14 mouse cellular contexts compared by ENCODE assay signal in genomic region chr13:15929890-15930289, GRCm38 (mm10).
DNase-seq lines count a peak whose midpoint lies in the region; ATAC-seq and TF ChIP-seq lines count a peak whose summit lies in the region.
"Had no signal": no experiment of that assay in that cellular context is flagged by ENCODE, and none has a peak within 500 bp of the region (broad histone marks: within the 10 kb centered on the region; RNA-seq: fewer than 3 reads in every experiment).

No protein-coding gene starts in this region.

- H3K36me3 ChIP-seq in liver, embryonic 11.5 days (ENCODE audit: control insufficient read depth, insufficient read depth, low read length) = no peaks in the 10 kb centered on the region
- no peaks in the 10 kb centered on the region for H3K36me3 ChIP-seq in forebrain, embryonic 15.5 days
- H3K36me3 ChIP-seq: kidney, embryonic 15.5 days; liver, embryonic 13.5 days had no signal

- no peak overlapping the region for H3K4me2 ChIP-seq in liver, embryonic 11.5 days
- no peak overlapping the region for H3K4me2 ChIP-seq in forebrain, embryonic 15.5 days (replicated peaks)
- H3K4me2 ChIP-seq: kidney, embryonic 15.5 days; liver, embryonic 13.5 days had no signal

- POLR2A ChIA-PET in Patski (lab: Charles Lee) = interaction anchor here (1.5 kb wide), 1 partner anchor 14 kb away, joined by 3 read pairs; no protein-coding TSS in a partner anchor

- no peaks in the 10 kb centered on the region for H3K27me3 ChIP-seq in liver, embryonic 11.5 days (replicated peaks; ENCODE audit: control insufficient read depth, insufficient read depth, low read length)
- no peaks in the 10 kb centered on the region for H3K27me3 ChIP-seq in Patski
- H3K27me3 ChIP-seq in forebrain, embryonic 15.5 days = no peaks in the 10 kb centered on the region
- H3K27me3 ChIP-seq: kidney, embryonic 15.5 days; liver, embryonic 13.5 days had no signal

- CTCF ChIA-PET in Patski (lab: Charles Lee) = interaction anchor here (0.7 to 1.5 kb wide), 4 partner anchors 10 to 122 kb away, joined by 3 to 4 read pairs (median 3); no protein-coding TSS in a partner anchor

- ATAC-seq in liver, embryonic 11.5 days (replicated peaks; ENCODE audit: low FRiP score) = no peak
- peak; percentile 98 for ATAC-seq in Patski
- ATAC-seq in granulocyte monocyte progenitor cell, adult 5-6 weeks (replicated peaks; ENCODE audit: poor library complexity, severe bottlenecking) = peak; percentile 88
- ATAC-seq in megakaryocyte progenitor cell, adult 5-6 weeks (replicated peaks; ENCODE audit: poor library complexity) = peak; percentile 91
- no peak for ATAC-seq in forebrain, embryonic 15.5 days (replicated peaks)

- H3K27ac ChIP-seq in liver, embryonic 11.5 days (ENCODE audit: low read depth, low read length) = no peak overlapping the region
- no peak overlapping the region for H3K27ac ChIP-seq in forebrain, embryonic 15.5 days (replicated peaks)
- H3K27ac ChIP-seq: kidney, embryonic 15.5 days; liver, embryonic 13.5 days had no signal

- in situ Hi-C loops in Patski (cut with MboI; ENCODE audit: low pct_unique_long_range_greater_than_20kb) = no loop called here

- no peak for TF ChIP-seq CTCF in Patski (IDR thresholded peaks at IDR 0.05)

- H3K9me3 ChIP-seq in liver, embryonic 11.5 days (ENCODE audit: control insufficient read depth, low read length) = no peaks in the 10 kb centered on the region
- no peaks in the 10 kb centered on the region for H3K9me3 ChIP-seq in forebrain, embryonic 15.5 days
- H3K9me3 ChIP-seq: kidney, embryonic 15.5 days; liver, embryonic 13.5 days had no signal

- WGBS in liver, embryonic 11.5 days = 64% methylated on average over 3 of the region's 3 CpGs
- WGBS in forebrain, embryonic 15.5 days = 91% methylated on average over 3 of the region's 3 CpGs

- H3K4me1 ChIP-seq in liver, embryonic 11.5 days (replicated peaks; ENCODE audit: control insufficient read depth, insufficient read depth, low read length) = no peaks in the 10 kb centered on the region
- no peaks in the 10 kb centered on the region for H3K4me1 ChIP-seq in forebrain, embryonic 15.5 days
- H3K4me1 ChIP-seq: kidney, embryonic 15.5 days; liver, embryonic 13.5 days had no signal

- no peak overlapping the region for H3K4me3 ChIP-seq in liver, embryonic 11.5 days (ENCODE audit: low read depth, low read length)
- H3K4me3 ChIP-seq in forebrain, embryonic 15.5 days = no peak overlapping the region
- H3K4me3 ChIP-seq: kidney, embryonic 15.5 days; liver, embryonic 13.5 days had no signal

- DNase-seq in liver (peak; percentile 5), Patski (ENCODE audit: low read depth, low spot score) (peak; percentile 67)
- no peak for DNase-seq in liver, embryonic 11.5 days (ENCODE audit: low spot score)
- DNase-seq in left cerebral cortex, postnatal 10 days (ENCODE audit: extremely low spot score in 1 of 2, low spot score in 2 of 2) = no peak
- no peak for DNase-seq in right cerebral cortex, postnatal 4 days
- DNase-seq: cerebellum, adult 18-20 months; embryo, embryonic 11 days; heart, postnatal 36 days; liver, embryonic 13.5 days; right cerebral cortex, postnatal 25 days had no signal

- no peak overlapping the region for H3K9ac ChIP-seq in liver, embryonic 11.5 days (ENCODE audit: low read depth, low read length)
- H3K9ac ChIP-seq in forebrain, embryonic 15.5 days (replicated peaks) = no peak overlapping the region
- H3K9ac ChIP-seq: kidney, embryonic 15.5 days; liver, embryonic 13.5 days had no signal

- intact Hi-C loops in left cerebral cortex, postnatal 10 days (cut with DNase I) = no loop called here

Comparison
In these comparisons a context has a peak if more than half of its experiments do, and no peak if none do; other contexts are left out.
1. DNase-seq: peak in liver (single experiment) and Patski (single experiment); none in liver, embryonic 11.5 days (single experiment), left cerebral cortex, postnatal 10 days (0 of 2) and right cerebral cortex, postnatal 4 days (single experiment).
2. ATAC-seq: peak in Patski (single experiment), granulocyte monocyte progenitor cell, adult 5-6 weeks (single experiment) and megakaryocyte progenitor cell, adult 5-6 weeks (single experiment); none in liver, embryonic 11.5 days (single experiment) and forebrain, embryonic 15.5 days (single experiment).